Mouse (Mus musculus) bone marrow, adult 2 months (tissue): ENCODE measurements around the gene Hmcn2.

ENCODE experiments used
- CTCF ChIP-seq: fragments of 200-500 bp; IDR thresholded peaks from 2 replicates; pipeline ENCODE4 v1.5.1; 2011; ENCODE audit warnings: low read length, control low read depth; ENCODE audit not compliant: control insufficient read depth, insufficient read depth
- POLR2A ChIP-seq: fragments of 200-500 bp; IDR thresholded peaks from 2 replicates; pipeline ENCODE4 v1.6.1; 2011; ENCODE audit warnings: low read depth, mild to moderate bottlenecking, control low read depth, low read length, borderline replicate concordance; ENCODE audit not compliant: control insufficient read depth

DNA sequence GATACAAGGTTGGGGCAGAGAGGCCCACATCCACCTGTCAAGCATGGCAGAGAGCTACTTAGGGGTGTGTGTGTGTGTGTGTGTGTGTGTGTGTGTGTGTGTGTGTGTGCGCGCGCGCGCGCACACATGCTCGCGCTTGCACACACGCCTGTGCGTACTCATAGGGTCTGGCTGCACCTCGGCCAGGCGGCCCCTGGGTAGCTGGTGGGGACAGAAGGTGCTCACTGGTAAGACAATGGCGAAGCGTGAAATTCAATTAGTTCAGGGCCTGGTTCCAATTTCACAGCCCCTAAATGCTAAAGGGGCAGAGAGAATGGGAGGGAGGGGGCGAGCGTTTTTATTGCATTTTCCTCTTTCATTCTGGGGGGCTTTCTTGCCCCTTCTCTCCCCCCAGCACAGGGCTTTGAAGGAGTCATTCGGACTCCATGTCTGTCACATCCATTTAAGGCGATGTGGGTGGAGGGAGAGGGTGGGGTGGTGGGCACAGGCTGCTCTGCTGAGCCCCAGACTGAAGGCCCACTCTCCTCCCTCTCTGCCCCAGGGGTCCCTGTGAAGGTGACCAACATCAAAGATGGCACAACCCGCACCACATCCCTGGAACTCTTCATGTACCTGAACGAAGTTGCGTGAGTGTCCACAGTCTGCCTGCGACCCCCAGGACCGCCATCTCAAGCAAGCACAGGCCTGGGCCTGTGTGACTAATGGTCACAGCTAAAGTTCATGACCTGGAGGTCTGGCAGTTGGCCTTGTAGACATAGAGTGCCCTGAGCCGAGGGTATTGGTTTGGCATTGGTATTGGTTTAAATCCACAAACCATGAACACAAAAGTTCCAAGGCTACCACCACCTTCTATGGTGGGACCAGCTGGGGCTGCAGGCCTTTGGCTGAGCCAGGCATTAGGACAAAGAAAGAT is 186.3 kb downstream of the Hmcn2 start:
- TF ChIP-seq CTCF: no peak
- no peak for TF ChIP-seq POLR2A
